Mouse (Mus musculus) myocyte (in vitro differentiated cells): ENCODE measurements at regions not wholly inside any gene's neighbourhood (a gene's known extent, or its start where the extent isn't known, plus 50 kb on each side); places are given as distances from the start of the nearest gene placed in this dataset.

Source experiments
- CEBPB ChIP-seq: IDR thresholded peaks from 2 replicates; pipeline ENCODE4 v1.6.1; 2011; ENCODE audit warnings: mild to moderate bottlenecking, moderate library complexity; ENCODE audit not compliant: poor library complexity, insufficient read depth, severe bottlenecking
- E2F4 ChIP-seq: IDR thresholded peaks from one replicate; pipeline ENCODE4 v1.6.1; 2011; ENCODE audit warnings: mild to moderate bottlenecking, control low read depth, moderate library complexity; ENCODE audit not compliant: insufficient read depth
- MAX ChIP-seq: IDR thresholded peaks from one replicate; pipeline ENCODE4 v1.6.1; 2011; ENCODE audit warnings: low read depth, mild to moderate bottlenecking, control low read depth
- MYOD1 ChIP-seq, 3 experiments: IDR thresholded peaks; one replicate each; pipeline ENCODE4 v1.6.1; 2011; ENCODE audit warnings: control low read depth in 2 of 3, low read depth in 2 of 3, mild to moderate bottlenecking in 2 of 3, moderate library complexity in 1 of 3; ENCODE audit not compliant: insufficient read length in 2 of 3, control insufficient read depth in 1 of 3
- MYOG ChIP-seq, 3 experiments: IDR thresholded peaks; one replicate each; pipeline ENCODE4 v1.6.1; 2011; ENCODE audit warnings: control low read depth in 2 of 3, low read depth in 2 of 3, mild to moderate bottlenecking in 2 of 3; ENCODE audit not compliant: insufficient read length in 2 of 3, control insufficient read depth in 1 of 3, insufficient read depth in 1 of 3
- POLR2A ChIP-seq: IDR thresholded peaks from one replicate; pipeline ENCODE4 v1.6.1; 2011; ENCODE audit warnings: low read depth, mild to moderate bottlenecking, control low read depth, moderate library complexity; ENCODE audit not compliant: insufficient read length
- POLR2AphosphoS2 ChIP-seq: IDR thresholded peaks from one replicate; pipeline ENCODE4 v1.6.1; 2011; ENCODE audit warnings: low read depth, control low read depth; ENCODE audit not compliant: insufficient read length
- REST ChIP-seq: IDR thresholded peaks from one replicate; pipeline ENCODE4 v1.6.1; 2011; ENCODE audit warnings: mild to moderate bottlenecking, control low read depth, moderate library complexity; ENCODE audit not compliant: insufficient read depth, insufficient read length
- SRF ChIP-seq: IDR thresholded peaks from one replicate; pipeline ENCODE4 v1.6.1; 2011; ENCODE audit warnings: low read depth; ENCODE audit not compliant: control insufficient read depth, insufficient read length
- TCF12 ChIP-seq: IDR thresholded peaks from one replicate; pipeline ENCODE4 v1.6.1; 2011; ENCODE audit warnings: mild to moderate bottlenecking, control low read depth; ENCODE audit not compliant: poor library complexity, insufficient read depth, severe bottlenecking
- TCF3 ChIP-seq: IDR thresholded peaks from one replicate; pipeline ENCODE4 v1.6.1; 2011; ENCODE audit warnings: low read depth, control low read depth; ENCODE audit not compliant: insufficient read length
- USF1 ChIP-seq: IDR thresholded peaks from one replicate; pipeline ENCODE4 v1.6.1; 2011; ENCODE audit warnings: low read depth, mild to moderate bottlenecking, control low read depth, moderate library complexity

DNA sequence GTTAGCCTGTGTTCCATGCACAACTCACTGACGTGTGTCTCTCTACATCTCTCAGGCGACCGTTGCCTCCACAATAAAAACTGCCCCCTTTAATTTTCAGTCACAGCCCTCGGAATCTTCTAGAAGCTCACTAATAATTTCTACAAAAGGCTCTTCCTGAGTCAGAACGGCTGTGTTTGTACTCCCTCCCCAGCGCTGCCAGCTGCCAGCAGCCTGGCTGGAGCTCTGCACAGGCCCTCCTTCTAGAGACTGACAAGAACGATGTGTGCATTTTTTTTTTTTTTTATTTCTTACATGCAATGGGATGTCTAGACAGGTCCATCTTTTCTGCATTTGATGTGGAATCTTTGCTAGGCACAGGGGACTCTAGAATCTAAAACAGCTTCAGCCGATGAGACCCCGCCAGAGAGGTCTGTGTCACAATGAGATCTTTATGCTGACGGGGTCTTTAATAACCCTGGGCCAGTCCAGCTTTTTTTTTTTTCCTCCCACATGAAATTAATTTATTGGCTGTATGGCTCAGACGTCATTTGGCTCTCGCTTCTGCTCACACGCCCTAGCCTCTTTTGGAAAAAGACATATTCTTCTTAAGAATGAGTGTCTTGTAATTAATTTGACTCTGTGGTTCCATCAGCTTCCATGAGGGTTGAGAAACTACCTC lies 185.8 kb upstream of the Zfp507 start:
- TF ChIP-seq POLR2AphosphoS2 (no peak), USF1 (no peak), REST (no peak), TCF12 (no peak), POLR2A (no peak), TCF3 (no peak), E2F4 (no peak), CEBPB (no peak), MYOG (IDR thresholded peaks at IDR 0.05; ENCODE audit: control insufficient read depth in 1 of 3, insufficient read depth in 1 of 3, insufficient read length in 2 of 3, low read depth in 2 of 3) (no peak), MYOD1 (IDR thresholded peaks at IDR 0.05; ENCODE audit: control insufficient read depth in 1 of 3, insufficient read length in 2 of 3, low read depth in 2 of 3) (no peak), MAX (no peak), SRF (no peak)
